Mouse (Mus musculus) spleen, embryonic (tissue): Measurements from ENCODE around the gene Rhox3e.
"Not testable (repeated sequence)": the region's sequence is repeated elsewhere in the genome, so short reads cannot be mapped to it uniquely, and the experiment has no call there.

Source experiments
- CTCF ChIA-PET: fragments of 350-600 bp; sonication (Branson Sonifier 250); formaldehyde crosslinking; loops from one replicate; lab custom pipeline; 2022; lab: Charles Lee

The Rhox3e gene

GRCm38 (mm10) chrX:37541719-37542118, at the start of gene Rhox3e:
Gene Rhox3e (plus strand): TSS chrX:37542019.
- CTCF ChIA-PET = not testable (repeated sequence)

GRCm38 (mm10) chrX:37514059-37514458, 27.8 kb upstream of the Rhox3e start, which contains the start of gene Rhox4d:
Gene Rhox4d (plus strand): TSS chrX:37514359.
- CTCF ChIA-PET = not testable (repeated sequence)

GRCm38 (mm10) chrX:37530152-37530551, 11.7 kb upstream of the Rhox3e start, which contains the start of gene Rhox2e:
Gene Rhox2e (plus strand): TSS chrX:37530452.
- CTCF ChIA-PET = not testable (repeated sequence)

GRCm38 (mm10) chrX:37557112-37557511, 15.3 kb downstream of the Rhox3e start, which contains the start of gene Rhox4e:
Gene Rhox4e (plus strand): TSS chrX:37557412.
- CTCF ChIA-PET = not testable (repeated sequence)

GRCm38 (mm10) chrX:37571105-37571504, 29.3 kb downstream of the Rhox3e start, which contains the start of gene Rhox2f:
Gene Rhox2f (plus strand): TSS chrX:37571405.
- CTCF ChIA-PET = not testable (repeated sequence)

GRCm38 (mm10) chrX:37572638-37573037, 30.8 kb downstream of the Rhox3e start:
- CTCF ChIA-PET = not testable (repeated sequence)

- CTCF ChIA-PET = not testable (repeated sequence)
Observed at GRCm38 (mm10) chrX:37580692-37581091, 38.9 kb downstream of the Rhox3e start, which contains the start of gene Rhox3f. Gene Rhox3f (plus strand): TSS chrX:37580992.
